Mouse (Mus musculus) adrenal gland, postnatal 14 days (tissue): ENCODE measurements around the gene Srgap3. TPM values are rescaled to one million over a fixed set of nuclear protein-coding genes. Genes with fewer than 3 reads are reported as not detected.

Source experiments
- DNase-seq: peaks from one replicate; pipeline ENCODE4 v3.0.0; 2021; ENCODE audit warnings: mixed read lengths
- total RNA-seq: library from RNA; stranded (reverse); gene quantifications from 2 replicates; pipeline ENCODE4 v1.2.3, GENCODE M21; 2021

The Srgap3 gene
- total RNA-seq, 1 experiment from 2014 or later = 13.0 TPM

DNA sequence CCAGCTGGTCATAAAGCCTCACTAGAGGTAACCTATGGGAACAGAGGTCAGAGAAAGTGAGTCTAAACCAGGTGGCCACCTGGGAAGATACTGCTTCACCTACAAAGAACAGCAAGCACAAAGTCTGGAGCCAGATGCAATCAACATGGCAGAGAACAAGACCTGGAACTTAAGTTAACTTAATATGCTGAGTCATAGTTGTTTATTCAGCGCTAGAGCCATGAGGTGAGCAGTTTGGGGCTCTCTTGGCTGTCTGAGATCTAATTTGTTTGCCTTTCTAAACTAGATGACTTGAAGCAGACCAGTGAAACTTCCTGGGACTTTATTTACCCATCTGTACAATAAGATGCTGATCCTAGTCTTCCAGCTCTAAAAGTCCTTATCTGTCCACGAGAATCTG, 263.0 kb downstream of the Srgap3 start:
- DNase-seq = no peak

Other genes with a start within 250 kb of the Srgap3 start
- gene Thumpd3, start 99.0 kb upstream of the Srgap3 start, total RNA-seq = 35.2 and 36.2 TPM in 2 replicates
- 104 and 113 TPM in 2 replicates for gene Setd5, start 130.1 kb upstream of the Srgap3 start, total RNA-seq
- 4.1 and 4.2 TPM in 2 replicates for gene Lhfpl4, start 248.1 kb upstream of the Srgap3 start, total RNA-seq